Mouse (Mus musculus) spleen, adult 10 weeks (tissue): Measurements from ENCODE around the gene Plg. TPM values are rescaled to one million over a fixed set of nuclear protein-coding genes. Genes with fewer than 3 reads are reported as not detected.

Source experiments
- polyA plus RNA-seq: library from polyadenylated mRNA; stranded (reverse); fragments of 350-450 nt; fragmentation: Illumina TruSeq; extraction: RNeasy Lipid Tissue Mini Kit (QIAGEN cat#74804); gene quantifications from one replicate; pipeline ENCODE4 v1.2.3, GENCODE M21; 2015; ENCODE audit warnings: low replicate concordance; ENCODE audit not compliant: insufficient read depth

Plg gene
- not detected for polyA plus RNA-seq

GRCm38 (mm10) chr17:12377981-12378705 is at the start of gene Plg:
Gene Plg, plus strand, starts transcription at chr17:12378608.

Other genes with a start within 250 kb of the Plg start
- gene Map3k4, start 59.8 kb upstream of the Plg start, polyA plus RNA-seq, result 14.3 TPM
- gene Slc22a3, start 129.1 kb downstream of the Plg start, polyA plus RNA-seq, result 4.2 TPM
- gene Slc22a2, start 205.5 kb downstream of the Plg start, polyA plus RNA-seq, result not detected